Mouse (Mus musculus) R1 (cell line): ENCODE data around the gene Itpa.

ENCODE experiments used
- DNase-seq: peaks from one replicate; pipeline ENCODE4 v3.0.0-alpha.2; 2018; ENCODE audit warnings: low read depth, low spot score

Gene Itpa

DNA sequence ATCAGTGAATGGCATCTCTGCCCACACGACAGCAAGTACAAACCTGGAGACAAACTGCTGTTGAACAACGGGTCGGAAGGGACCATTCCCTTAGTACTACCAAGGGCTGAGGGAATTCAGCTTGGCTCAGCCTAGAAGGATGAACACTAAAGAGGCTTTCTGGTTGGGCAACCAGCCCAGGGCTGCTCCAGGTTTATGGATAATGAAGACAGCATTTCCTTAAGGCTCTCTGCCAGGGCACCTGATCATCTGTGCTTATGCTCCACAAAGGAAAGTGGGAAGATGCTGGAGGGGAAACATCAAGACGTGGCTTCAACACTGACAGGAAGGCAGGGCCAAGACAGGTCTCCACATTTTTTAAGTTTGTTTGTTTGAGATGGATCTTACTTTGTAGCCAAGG is 57.0 kb downstream of the Itpa start:
- no peak for DNase-seq

GRCm38 (mm10) chr2:130727752-130728151 is 60.3 kb downstream of the Itpa start:
- no peak for DNase-seq

GRCm38 (mm10) chr2:130728906-130729585 is 61.6 kb downstream of the Itpa start:
- no peak for DNase-seq

- no peak for DNase-seq
Observed at GRCm38 (mm10) chr2:130730746-130731145, 63.3 kb downstream of the Itpa start.
